Mouse (Mus musculus): ENCODE measurements around the gene Nfkb1.

Nfkb1 gene

DNA sequence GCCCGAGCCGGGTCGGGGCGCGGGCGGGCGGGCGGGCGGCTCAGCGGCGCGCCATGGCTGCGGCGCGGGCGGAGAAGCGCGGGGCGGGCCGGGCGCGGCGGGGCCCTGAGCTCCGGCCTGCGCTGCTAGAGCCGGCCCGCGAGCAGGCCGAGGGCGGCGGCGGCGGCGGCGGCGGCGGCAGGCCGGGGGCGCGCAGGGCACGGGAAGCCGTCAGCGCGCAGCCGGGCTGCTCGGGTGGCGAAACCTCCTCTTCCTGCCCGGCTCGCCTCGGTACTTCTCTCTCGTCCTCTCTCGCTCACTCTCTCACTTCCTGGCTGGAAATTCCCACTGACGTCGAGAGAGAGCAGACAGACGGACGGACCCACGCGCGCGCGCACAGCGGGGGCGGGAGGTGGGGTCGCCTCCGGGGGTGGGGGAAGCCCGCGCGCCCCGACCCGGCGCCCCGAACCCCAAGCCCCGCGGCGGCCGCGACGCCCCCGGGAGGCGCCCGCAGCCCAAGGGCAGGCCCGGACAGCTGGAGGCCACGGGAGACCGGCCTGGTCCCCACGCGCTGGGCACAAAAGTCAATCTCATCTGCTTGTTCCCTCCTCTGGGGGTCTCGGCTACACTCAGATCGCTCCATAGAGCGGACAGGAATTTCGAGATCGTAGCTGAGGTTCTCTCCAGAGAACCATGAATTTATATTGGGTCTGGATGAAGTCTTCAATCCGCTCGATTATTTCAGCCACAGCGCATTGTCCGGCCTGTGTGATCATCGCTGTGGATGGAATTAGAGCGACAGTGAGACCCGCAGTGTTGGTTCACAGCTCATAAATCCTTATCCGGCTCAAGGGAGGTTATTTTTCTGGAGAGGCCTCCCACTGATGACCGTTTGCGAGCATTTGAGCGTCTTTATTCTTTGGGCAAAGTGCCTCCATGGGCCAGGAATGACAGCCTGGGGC is at the start of gene Nfkb1:
Nfkb1 (minus strand) TSS at position 357 of the 941 bp plus-strand sequence.
- in situ Hi-C loops (cut with MboI), result no loop called here

- in situ Hi-C loops (cut with MboI), result no loop called here
Measured at GRCm38 (mm10) chr3:135740711-135741110, 49.4 kb upstream of the Nfkb1 start.

DNA sequence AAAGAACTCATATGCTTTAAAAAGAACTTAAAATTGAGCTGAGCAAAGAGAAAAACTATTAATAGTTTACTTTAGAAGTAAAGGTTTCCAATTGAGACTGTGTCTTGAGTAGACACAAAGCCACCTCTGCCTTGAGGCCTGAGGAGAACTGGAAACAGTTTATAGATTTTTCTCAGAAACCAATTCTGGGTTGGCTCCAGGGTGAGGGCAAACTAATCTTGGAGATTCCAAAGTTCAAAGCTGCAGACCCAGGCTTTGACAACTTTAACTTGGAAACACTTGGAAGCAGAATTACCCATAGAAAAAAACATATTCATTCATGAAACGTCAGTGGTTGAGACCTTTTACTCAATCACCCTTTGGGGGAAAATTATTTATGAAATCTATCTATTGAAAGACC is 43.4 kb upstream of the Nfkb1 start:
- in situ Hi-C loops (cut with MboI), result no loop called here

DNA sequence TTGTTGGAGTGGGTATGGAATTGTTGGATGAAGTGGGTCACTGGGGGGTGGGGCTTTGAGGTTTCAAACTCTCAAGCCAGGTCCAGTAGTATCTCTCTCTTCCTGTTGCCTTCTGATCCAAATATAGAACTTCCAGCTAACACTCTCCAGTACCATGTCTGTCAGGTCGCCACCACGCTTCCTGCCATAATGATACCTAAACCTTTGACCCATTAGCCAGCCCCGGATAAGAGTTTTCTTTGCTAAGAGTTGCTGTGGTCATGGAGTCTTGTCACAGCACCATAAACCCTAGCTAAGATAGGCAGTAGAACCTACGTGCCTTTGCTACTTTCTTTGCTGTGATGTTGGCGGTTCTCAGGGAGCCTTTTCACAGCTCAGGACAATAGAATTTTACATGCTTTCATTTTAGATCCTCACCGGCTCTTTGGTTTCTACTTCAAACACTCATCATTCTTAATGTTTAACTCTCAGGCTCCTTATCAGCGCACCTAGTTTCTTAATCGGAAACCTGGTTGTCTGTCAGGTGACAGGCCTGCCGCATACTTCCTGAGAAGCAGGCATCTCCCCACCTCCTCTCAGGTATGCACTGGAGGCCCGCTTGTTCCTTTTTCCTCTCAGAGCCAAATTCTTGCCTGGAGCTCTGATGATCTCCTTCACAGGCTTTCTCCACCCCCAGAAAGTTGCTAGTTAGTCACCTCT is 41.5 kb upstream of the Nfkb1 start:
- in situ Hi-C loops (cut with MboI), result no loop called here

- in situ Hi-C loops (cut with MboI), result no loop called here
Measured at GRCm38 (mm10) chr3:135731292-135732047, 40.1 kb upstream of the Nfkb1 start.

DNA sequence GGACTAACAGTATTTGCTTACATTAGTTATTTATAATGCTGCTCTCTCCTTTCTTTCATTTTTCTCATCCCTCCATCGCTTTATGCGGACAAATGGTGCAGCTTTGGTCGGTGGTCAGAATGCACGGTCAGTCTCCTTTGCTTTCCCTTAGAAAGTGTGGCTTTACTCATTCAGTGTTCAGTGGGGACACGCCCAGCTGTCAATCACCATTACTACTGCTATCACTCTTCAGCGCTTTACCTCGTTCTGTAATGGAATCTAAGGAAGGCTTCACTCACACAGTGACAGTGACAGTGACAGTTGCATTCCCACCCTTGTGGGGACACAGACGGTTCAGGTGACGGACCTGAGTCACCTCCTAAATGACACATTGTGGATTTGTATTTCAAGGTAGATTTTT is 39.4 kb upstream of the Nfkb1 start:
- in situ Hi-C loops (cut with MboI), result no loop called here

DNA sequence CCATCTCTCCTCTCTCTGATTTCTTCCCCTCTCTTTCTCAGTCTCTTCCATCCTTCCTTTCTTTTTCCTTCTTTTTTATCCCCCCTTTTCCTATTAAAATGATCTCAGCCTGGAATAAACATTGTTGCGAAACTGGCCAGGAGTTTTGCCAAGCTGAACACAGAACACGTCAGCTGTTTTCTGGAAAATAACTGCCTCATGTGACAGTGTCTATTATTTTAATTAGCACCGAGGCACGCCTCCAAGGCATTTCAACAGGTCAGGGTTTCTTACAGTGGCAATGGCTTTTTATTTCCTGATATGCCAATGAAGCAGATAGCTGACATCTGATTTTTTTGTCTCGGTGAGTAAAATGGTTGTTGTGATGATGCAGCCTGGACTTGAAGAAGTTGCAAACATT is 38.2 kb upstream of the Nfkb1 start:
- in situ Hi-C loops (cut with MboI), result no loop called here

GRCm38 (mm10) chr3:135728900-135729299 is 37.6 kb upstream of the Nfkb1 start:
- in situ Hi-C loops (cut with MboI), result no loop called here

DNA sequence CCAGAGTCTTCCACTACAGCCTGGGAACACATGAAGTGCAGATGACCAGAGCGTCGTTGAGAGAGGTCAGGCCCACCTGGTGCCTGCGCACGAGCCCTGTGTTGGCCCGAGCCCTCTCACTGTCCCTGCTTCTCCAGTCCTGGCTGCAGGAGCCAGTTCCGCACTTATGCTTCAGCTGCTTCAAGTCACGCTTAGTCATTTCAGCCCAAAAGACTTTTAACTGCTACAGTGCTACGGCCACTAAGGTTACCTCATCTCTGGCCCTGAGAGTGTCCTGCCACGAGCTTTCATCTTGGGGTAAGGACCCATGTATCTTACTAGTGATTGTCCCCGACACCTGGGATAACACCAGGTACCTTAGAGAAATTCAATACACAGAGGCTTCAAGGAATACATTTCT is 36.0 kb upstream of the Nfkb1 start:
- in situ Hi-C loops (cut with MboI), result no loop called here

- in situ Hi-C loops (cut with MboI), result no loop called here
Measured at GRCm38 (mm10) chr3:135726521-135727275, 35.4 kb upstream of the Nfkb1 start.

- in situ Hi-C loops (cut with MboI), result no loop called here
Measured at GRCm38 (mm10) chr3:135726023-135726422, 34.7 kb upstream of the Nfkb1 start.

GRCm38 (mm10) chr3:135722104-135722503 is 30.8 kb upstream of the Nfkb1 start:
- in situ Hi-C loops (cut with MboI), result no loop called here

DNA sequence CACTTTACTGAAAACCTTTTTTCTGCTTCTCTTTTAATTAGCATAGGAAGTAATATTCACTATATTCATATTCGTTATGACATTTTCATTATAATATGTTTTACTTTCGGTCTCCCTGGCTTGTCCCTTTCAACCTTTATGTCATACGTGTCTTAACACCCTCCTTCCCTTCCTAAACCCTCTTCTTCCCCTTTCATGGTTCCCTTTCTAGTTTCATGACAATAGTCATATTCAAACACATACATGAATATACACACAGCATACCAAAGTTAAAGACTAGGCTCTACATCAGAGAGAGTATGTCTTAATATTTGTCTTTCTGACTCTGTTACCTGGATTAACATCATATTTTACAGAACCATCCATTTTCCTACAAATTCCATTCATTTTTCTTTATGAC is 28.6 kb upstream of the Nfkb1 start:
- in situ Hi-C loops (cut with MboI), result no loop called here

GRCm38 (mm10) chr3:135719179-135719532 is 27.8 kb upstream of the Nfkb1 start:
- in situ Hi-C loops (cut with MboI), result no loop called here

- in situ Hi-C loops (cut with MboI), result no loop called here
Measured at GRCm38 (mm10) chr3:135718323-135719178, 27.2 kb upstream of the Nfkb1 start.

GRCm38 (mm10) chr3:135713016-135713950 is 21.9 kb upstream of the Nfkb1 start:
- in situ Hi-C loops (cut with MboI), result no loop called here

GRCm38 (mm10) chr3:135711613-135712012 is 20.3 kb upstream of the Nfkb1 start:
- in situ Hi-C loops (cut with MboI), result no loop called here

GRCm38 (mm10) chr3:135711040-135711570 is 19.8 kb upstream of the Nfkb1 start:
- in situ Hi-C loops (cut with MboI), result no loop called here

DNA sequence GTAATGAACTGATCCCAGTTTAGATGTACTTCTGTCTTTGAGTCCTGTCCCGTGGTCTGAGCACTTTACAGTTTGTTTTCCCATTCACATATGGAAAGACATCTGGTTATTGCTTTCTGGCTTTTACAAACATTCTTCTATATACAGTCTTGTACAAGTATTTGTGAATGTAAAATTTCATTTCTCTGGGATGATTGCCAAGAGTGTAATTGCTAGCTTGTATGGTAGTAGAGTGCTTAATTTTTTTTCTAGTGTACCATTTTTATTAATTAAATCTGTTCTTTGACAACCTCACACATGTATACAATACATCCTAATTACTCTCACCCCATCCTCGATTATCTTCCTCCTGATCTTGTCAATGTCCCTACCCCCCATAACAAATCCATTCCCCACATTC is 12.0 kb upstream of the Nfkb1 start:
- in situ Hi-C loops (cut with MboI), result no loop called here

All from mature B cell (primary cell).